Comparison of ENCODE assay signal across 21 mouse cellular contexts in genomic region chr14:8212996-8213395, GRCm38 (mm10). TPM values are rescaled to one million over a fixed set of nuclear protein-coding genes. Genes with fewer than 3 reads are reported as not detected.
"Had no signal": no experiment of that assay in that cellular context is flagged by ENCODE, and none has a peak within 500 bp of the region (broad histone marks: within the 10 kb centered on the region; RNA-seq: fewer than 3 reads in every experiment).

No protein-coding gene starts in this region.

- H3K27ac ChIP-seq: kidney, postnatal 0 days; macrophage had no signal

- H3K4me1 ChIP-seq: stomach, embryonic 15.5 days had no signal

- DNase-seq: kidney, adult 11 months; kidney, adult 8-10 months; kidney, postnatal 25 days; liver; liver, embryonic 13.5 days; lung, embryonic 14.5 days; midbrain, embryonic 14.5 days; retina, postnatal 1 day; right cerebral cortex, postnatal 25 days; spleen, adult 18-20 months; thymus, postnatal 25 days had no signal

- H3K27me3 ChIP-seq: liver, embryonic 13.5 days; stomach, embryonic 15.5 days had no signal

- H3K36me3 ChIP-seq: limb, embryonic 10.5 days; limb, embryonic 13.5 days; liver, embryonic 13.5 days; neural tube, embryonic 13.5 days; stomach, embryonic 15.5 days had no signal

- H3K9ac ChIP-seq: neural tube, embryonic 13.5 days; stomach, embryonic 15.5 days had no signal

- H3K9me3 ChIP-seq: limb, embryonic 10.5 days; limb, embryonic 13.5 days; liver, embryonic 13.5 days; neural tube, embryonic 13.5 days; stomach, embryonic 15.5 days had no signal

RNA-seq across cellular contexts. Expression of gene Acox2, which starts 46.2 kb away (rescaled TPM):
- total RNA-seq: layer of hippocampus, adult 8-10 months; left cerebral cortex, postnatal 25 days; megakaryocyte, adult 5-6 weeks; neutrophil, adult 5-6 weeks had no signal
- polyA plus RNA-seq: limb, embryonic 13.5 days; macrophage; midbrain, embryonic 14.5 days; neural tube, embryonic 13.5 days had no signal
